Mouse (Mus musculus) neural tube, embryonic 12.5 days (tissue): ENCODE measurements around the gene Ralbp1. TPM values are rescaled to one million over a fixed set of nuclear protein-coding genes. Genes with fewer than 3 reads are reported as not detected.

Source experiments
- ATAC-seq: fragments of 200-750 bp; cut with Nextera tagmentation; 2 replicates; pipeline ENCODE4 v1.8.0; 2017; ENCODE audit warnings: low read depth, mild to moderate bottlenecking, moderate TSS enrichment, moderate library complexity; ENCODE audit not compliant: low FRiP score
- H3K27ac ChIP-seq: fragments of 300-500 bp; sonication (generic); 2 replicates; pipeline ENCODE4 v1.5.1; 2016
- H3K27me3 ChIP-seq: fragments of 300-500 bp; sonication (generic); replicated peaks from 2 replicates; pipeline ENCODE4 v1.6.1; 2016; ENCODE audit warnings: mild to moderate bottlenecking
- H3K36me3 ChIP-seq: fragments of 300-500 bp; sonication (generic); 2 replicates; pipeline ENCODE4 v1.6.1; 2016; ENCODE audit warnings: mild to moderate bottlenecking
- H3K4me1 ChIP-seq: fragments of 300-500 bp; sonication (generic); 2 replicates; pipeline ENCODE4 v1.6.1; 2016
- H3K4me2 ChIP-seq: fragments of 300-500 bp; sonication (generic); replicated peaks from 2 replicates; pipeline ENCODE4 v1.6.1; 2016; ENCODE audit warnings: mild to moderate bottlenecking
- H3K4me3 ChIP-seq: fragments of 300-500 bp; sonication (generic); 2 replicates; pipeline ENCODE4 v1.5.1; 2016
- H3K9ac ChIP-seq: fragments of 300-500 bp; sonication (generic); 2 replicates; pipeline ENCODE4 v1.6.1; 2016; ENCODE audit warnings: mild to moderate bottlenecking
- H3K9me3 ChIP-seq: fragments of 300-500 bp; sonication (generic); 2 replicates; pipeline ENCODE4 v1.6.1; 2016; ENCODE audit warnings: mild to moderate bottlenecking
- WGBS: fragments of 180-500 bp; shearing (Covaris S2); methylation state at CpG from one replicate; pipeline ENCODE4 v1.1.7; 2016; 5-methylcytosine and 5-hydroxymethylcytosine counted together
- polyA plus RNA-seq: library from polyadenylated mRNA; unstranded; fragments of >200 nt; fragmentation: Nextera tagmentation; extraction: Ambion mirVana; gene quantifications from 2 replicates; pipeline ENCODE4 v1.2.1, GENCODE M21; 2016

The Ralbp1 gene
- polyA plus RNA-seq, 1 experiment from 2014 or later, result 53.0 TPM

DNA sequence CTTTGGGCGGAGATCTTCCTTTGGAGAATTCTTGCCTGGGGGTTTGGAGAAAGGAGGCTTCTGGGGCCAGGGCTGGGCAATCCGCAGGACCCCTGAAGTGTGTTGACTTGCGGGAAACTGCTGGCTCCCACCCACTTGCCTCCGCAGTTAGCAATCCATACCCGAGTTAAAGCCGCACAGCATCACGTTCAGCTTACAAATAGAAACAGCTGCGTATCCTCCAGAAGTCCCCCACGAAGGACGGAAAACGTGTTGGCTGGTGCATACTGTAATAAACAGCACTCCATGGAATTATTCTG lies 251 bp downstream of the Ralbp1 start:
- H3K36me3 ChIP-seq, result no peaks in the 10 kb centered on the region
- H3K9me3 ChIP-seq, result no peaks in the 10 kb centered on the region
- peak overlapping the region; percentile 60 for H3K9ac ChIP-seq
- H3K4me1 ChIP-seq, result peaks cover 30% of the 10 kb centered on the region
- no peak for ATAC-seq
- H3K27ac ChIP-seq, result peak overlapping the region; percentile 93
- WGBS, result 0% methylated on average over 11 of the region's 11 CpGs
- H3K27me3 ChIP-seq, result no peaks in the 10 kb centered on the region
- peak overlapping the region; percentile 97 for H3K4me2 ChIP-seq
- H3K4me3 ChIP-seq, result peak overlapping the region; percentile 91

DNA sequence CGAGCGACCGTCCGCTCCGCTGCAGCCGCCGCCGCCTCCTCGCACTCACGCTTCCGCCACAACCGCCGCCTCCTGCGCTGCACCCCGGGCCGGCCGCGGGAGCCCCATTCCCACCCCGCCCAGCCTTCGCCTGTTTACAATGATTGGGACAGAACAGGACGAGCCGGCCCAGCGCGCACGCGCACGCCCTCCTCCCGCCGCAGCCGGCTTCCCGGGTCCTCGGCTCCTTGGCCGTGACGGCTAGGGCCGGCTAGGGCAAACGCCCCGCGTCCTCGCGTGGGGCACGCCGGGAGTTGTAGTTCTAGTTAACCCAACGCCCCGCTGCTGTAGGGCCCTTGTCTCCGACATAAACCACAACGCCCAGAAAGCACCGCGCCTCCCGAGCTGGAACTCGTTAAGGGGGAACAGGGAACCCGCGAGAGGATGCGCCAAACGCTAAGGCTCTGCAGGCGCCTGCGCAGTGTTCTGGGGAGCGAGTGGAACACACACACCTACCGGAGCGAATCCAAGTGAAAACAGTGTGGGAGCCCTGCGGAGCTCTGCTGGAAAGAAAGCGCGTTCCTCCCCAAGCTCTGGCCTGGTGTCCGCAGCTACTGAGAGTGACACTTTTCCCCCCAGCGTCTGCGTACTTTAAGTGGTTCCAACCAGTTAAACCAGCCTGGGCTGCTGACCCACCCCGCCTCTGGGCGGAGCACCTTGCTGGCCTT lies 754 bp downstream of the Ralbp1 start:
- Histone ChIP-seq H3K36me3 (no peaks in the 10 kb centered on the region), H3K4me2 (peak overlapping the region; percentile 97), H3K27me3 (no peaks in the 10 kb centered on the region), H3K27ac (peak overlapping the region; percentile 93), H3K4me1 (peaks cover 30% of the 10 kb centered on the region), H3K4me3 (peak overlapping the region; percentile 91), H3K9ac (peak overlapping the region; percentile 92), H3K9me3 (no peaks in the 10 kb centered on the region)
- under 1% methylated on average over 62 of the region's 67 CpGs for WGBS
- peak; percentile 99 for ATAC-seq

DNA sequence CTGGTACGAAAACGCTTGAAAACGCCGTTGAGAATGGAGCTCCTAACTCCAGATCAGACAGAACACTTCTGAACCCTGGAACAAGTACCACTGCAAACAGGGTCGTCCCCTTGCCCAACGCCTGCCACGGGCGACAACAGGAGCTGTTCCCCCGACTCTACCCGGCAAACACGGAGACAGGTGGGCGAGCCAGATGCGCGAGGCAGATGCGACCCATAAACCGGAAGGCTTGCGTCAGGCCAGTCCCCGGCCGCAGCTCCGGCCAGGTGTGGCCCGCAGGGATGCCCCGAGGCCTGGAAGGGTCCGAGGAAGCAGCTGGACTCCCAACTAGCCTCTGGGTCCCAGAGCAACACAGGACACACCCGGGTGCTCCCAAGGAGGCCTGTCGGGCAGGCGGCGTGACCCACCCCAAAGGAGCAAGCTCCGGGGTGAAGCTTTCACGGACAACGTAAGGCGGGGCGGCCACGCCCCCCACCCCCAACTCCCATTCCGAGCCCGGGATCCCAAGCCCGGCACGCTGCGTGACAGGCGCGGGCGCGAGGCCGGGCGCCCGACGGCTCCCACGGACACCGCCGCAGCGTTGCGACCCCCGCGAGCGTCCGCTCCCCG lies 1.4 kb downstream of the Ralbp1 start:
- peak overlapping the region; percentile 97 for H3K4me2 ChIP-seq
- H3K4me3 ChIP-seq, result peak overlapping the region; percentile 91
- ATAC-seq, result peak; percentile 31
- H3K4me1 ChIP-seq, result peaks cover 30% of the 10 kb centered on the region
- WGBS, result 1% methylated on average over 53 of the region's 56 CpGs
- H3K9me3 ChIP-seq, result no peaks in the 10 kb centered on the region
- H3K27ac ChIP-seq, result peak overlapping the region; percentile 80
- H3K36me3 ChIP-seq, result no peaks in the 10 kb centered on the region
- peak overlapping the region; percentile 92 for H3K9ac ChIP-seq
- no peaks in the 10 kb centered on the region for H3K27me3 ChIP-seq

DNA sequence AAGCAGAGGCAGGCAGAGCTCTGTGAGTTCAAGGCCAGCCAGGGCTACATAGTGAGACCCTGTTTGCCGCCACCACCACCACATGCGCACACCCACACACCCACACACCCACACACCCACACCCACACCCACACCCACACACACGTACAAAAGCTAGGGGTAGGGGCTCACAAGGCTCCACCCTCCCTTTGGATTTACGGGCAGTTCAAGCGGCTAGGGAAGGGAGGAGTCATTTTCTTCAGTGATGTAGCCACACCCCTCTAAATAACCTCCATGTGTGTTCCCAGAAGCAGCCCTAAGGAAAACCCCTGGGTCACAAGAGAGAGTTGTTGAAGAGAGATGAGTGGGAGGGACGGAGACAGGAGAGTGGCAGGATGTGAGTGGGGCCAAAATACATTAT lies 8.6 kb downstream of the Ralbp1 start:
- H3K9me3 ChIP-seq, result no peaks in the 10 kb centered on the region
- H3K27me3 ChIP-seq, result no peaks in the 10 kb centered on the region
- no peak overlapping the region for H3K4me2 ChIP-seq
- no peak for ATAC-seq
- H3K9ac ChIP-seq, result no peak overlapping the region
- no peaks in the 10 kb centered on the region for H3K36me3 ChIP-seq
- 65% methylated on average over 6 of the region's 6 CpGs for WGBS
- no peak overlapping the region for H3K4me3 ChIP-seq
- no peak overlapping the region for H3K27ac ChIP-seq
- H3K4me1 ChIP-seq, result peaks cover 7% of the 10 kb centered on the region; the same call in 1 of the 2 replicates

DNA sequence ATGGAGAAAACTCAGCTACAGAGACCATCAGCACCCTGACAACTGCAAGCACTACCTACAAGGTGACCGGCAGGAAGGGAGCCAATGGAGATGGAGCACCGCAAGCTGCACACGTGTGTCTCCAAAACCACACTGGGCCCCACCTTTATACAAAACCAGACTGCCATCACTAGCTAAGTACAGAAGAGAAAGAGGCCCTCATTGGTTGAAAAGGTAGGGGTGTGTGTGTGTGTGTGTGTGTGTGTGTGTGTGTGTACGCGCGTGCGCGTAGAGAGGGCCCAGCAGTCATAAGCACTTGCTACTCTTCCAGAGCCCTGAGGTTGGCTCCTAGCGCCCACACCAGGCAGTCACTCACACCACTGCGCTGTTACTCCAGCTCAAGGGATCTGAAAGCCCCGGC lies 11.8 kb downstream of the Ralbp1 start:
- 93% methylated on average over 8 of the region's 11 CpGs for WGBS
- Histone ChIP-seq H3K9me3 (no peaks in the 10 kb centered on the region), H3K36me3 (no peaks in the 10 kb centered on the region), H3K4me2 (no peak overlapping the region), H3K9ac (no peak overlapping the region), H3K27me3 (no peaks in the 10 kb centered on the region), H3K27ac (no peak overlapping the region), H3K4me1 (peaks cover 9% of the 10 kb centered on the region; the same call in 1 of the 2 replicates), H3K4me3 (no peak overlapping the region)
- ATAC-seq, result no peak

DNA sequence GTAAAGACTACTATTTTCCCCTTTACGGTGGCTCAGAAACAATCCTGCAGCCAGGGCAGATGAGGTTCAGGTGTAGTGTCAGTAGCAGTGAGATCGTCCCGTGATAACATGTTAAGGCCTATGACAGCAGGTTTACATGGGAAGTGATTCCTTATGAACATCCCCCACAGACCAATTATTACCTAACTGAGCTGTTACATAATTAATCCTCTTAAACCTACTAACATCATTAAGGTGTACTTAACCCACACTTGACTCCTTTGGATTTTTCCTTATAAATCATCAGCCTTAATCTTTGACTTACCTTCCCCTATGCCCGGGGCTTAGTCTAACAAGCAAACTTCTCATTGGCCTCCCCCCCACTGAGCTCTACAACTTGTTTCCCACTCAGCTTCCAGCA lies 12.4 kb downstream of the Ralbp1 start:
- ATAC-seq, result no peak
- Histone ChIP-seq H3K36me3 (no peaks in the 10 kb centered on the region), H3K9ac (no peak overlapping the region), H3K27ac (no peak overlapping the region), H3K9me3 (no peaks in the 10 kb centered on the region), H3K4me2 (no peak overlapping the region), H3K4me1 (peaks cover 9% of the 10 kb centered on the region; the same call in 1 of the 2 replicates), H3K27me3 (no peaks in the 10 kb centered on the region), H3K4me3 (no peak overlapping the region)
- WGBS, result 83% methylated on average over 4 of the region's 4 CpGs

DNA sequence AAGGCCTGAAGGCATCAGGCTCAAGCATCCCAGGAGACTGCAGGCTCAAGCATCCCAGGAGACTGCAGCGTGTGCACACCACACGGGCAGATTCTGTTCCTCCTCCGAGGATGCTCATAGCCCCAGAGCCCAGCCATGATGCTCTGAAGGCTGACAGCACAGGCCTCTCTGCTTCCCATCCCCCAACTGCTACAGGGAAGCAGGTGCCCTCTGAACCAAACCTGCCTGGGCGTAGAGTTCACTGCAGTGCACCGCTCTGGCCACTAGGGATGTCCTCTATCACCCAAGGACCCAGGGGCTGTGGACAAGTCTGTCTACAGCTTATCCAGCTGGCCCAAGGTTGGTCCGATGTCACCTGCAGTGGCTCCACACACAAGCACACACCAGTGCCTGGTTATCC lies 12.9 kb downstream of the Ralbp1 start:
- ATAC-seq, result peak; percentile 55; the same call in 1 of the 2 replicates
- H3K9me3 ChIP-seq, result no peaks in the 10 kb centered on the region
- no peak overlapping the region for H3K4me3 ChIP-seq
- 29% methylated on average over 6 of the region's 6 CpGs for WGBS
- H3K9ac ChIP-seq, result no peak overlapping the region
- H3K36me3 ChIP-seq, result no peaks in the 10 kb centered on the region
- H3K27me3 ChIP-seq, result no peaks in the 10 kb centered on the region
- H3K27ac ChIP-seq, result no peak overlapping the region
- no peak overlapping the region for H3K4me2 ChIP-seq
- peaks cover 9% of the 10 kb centered on the region; the same call in 1 of the 2 replicates for H3K4me1 ChIP-seq

DNA sequence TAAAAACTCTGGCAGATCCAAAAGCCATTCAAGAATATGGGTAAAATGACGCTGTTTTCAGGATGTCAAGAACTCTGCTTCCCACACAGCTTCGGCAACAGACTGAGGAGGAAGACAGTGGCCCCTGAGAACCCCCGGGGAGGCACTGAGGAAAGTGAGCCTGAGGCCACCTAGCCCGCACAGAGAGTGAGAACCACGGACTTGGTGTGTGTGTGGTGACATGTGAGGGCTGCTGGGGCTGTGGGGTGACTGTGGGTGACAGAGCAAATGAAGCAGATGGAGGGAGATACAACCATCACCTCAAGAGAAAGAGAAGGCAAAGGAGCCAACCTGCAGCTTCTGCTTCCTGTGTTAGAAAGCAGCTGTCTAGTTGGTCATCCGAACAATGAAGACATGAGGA lies 13.5 kb downstream of the Ralbp1 start:
- WGBS, result 66% methylated on average over 6 of the region's 6 CpGs
- H3K27ac ChIP-seq, result no peak overlapping the region
- no peak overlapping the region for H3K9ac ChIP-seq
- H3K9me3 ChIP-seq, result no peaks in the 10 kb centered on the region
- H3K4me2 ChIP-seq, result no peak overlapping the region
- peaks cover 9% of the 10 kb centered on the region; the same call in 1 of the 2 replicates for H3K4me1 ChIP-seq
- no peaks in the 10 kb centered on the region for H3K27me3 ChIP-seq
- no peak for ATAC-seq
- no peak overlapping the region for H3K4me3 ChIP-seq
- 0 out of 2 replicates have a peak, but pooled peaks cover 6% of the 10 kb centered on the region for H3K36me3 ChIP-seq

DNA sequence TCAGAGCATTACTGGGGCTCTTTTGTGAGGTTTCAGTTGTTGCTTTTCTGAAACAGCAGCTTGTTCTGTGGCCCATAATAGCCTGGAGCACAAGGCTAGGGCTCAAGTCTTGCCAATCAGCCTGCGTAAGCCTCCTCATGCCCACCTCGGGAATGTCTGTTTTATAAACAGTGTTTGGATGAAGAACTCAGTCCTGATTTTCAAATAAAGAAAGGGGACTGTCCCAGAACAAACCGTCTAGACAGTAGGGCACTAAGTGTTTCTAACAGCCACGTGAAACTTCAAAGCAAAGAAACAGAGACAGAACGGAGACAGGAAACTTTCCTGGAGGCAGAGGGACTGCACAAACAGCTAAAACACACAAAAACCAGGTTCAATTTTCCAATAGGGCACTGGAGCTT lies 14.0 kb downstream of the Ralbp1 start:
- Histone ChIP-seq H3K4me2 (no peak overlapping the region), H3K4me1 (peaks cover 9% of the 10 kb centered on the region; the same call in 1 of the 2 replicates), H3K4me3 (no peak overlapping the region), H3K27ac (no peak overlapping the region), H3K27me3 (no peaks in the 10 kb centered on the region), H3K9ac (no peak overlapping the region), H3K36me3 (peaks cover 6% of the 10 kb centered on the region; the same call in 1 of the 2 replicates), H3K9me3 (no peaks in the 10 kb centered on the region)
- 47% methylated on average over 5 of the region's 5 CpGs for WGBS
- ATAC-seq, result no peak

DNA sequence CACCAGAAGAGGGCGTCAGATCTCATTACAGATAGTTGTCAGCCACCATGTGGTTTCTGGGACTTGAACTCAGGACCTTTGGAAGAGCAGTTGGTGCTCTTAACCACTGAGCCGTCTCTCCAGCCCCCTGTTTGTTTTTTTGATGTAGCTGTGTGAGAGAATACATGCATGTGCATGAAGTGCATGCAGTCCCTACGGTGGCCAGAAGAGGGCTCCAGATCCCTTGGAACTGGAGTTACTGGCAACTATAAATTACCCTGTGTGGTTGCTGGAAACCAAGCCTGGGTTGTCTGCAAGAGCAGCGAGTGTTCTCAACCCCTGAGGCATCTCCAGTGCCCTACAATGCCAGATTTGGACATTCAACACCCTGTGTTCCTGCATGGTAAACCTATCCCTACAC lies 15.5 kb downstream of the Ralbp1 start:
- Histone ChIP-seq H3K27ac (no peak overlapping the region), H3K4me2 (no peak overlapping the region), H3K9ac (no peak overlapping the region), H3K36me3 (peaks cover 10% of the 10 kb centered on the region), H3K27me3 (no peaks in the 10 kb centered on the region), H3K4me3 (no peak overlapping the region), H3K4me1 (peaks cover 9% of the 10 kb centered on the region; the same call in 1 of the 2 replicates), H3K9me3 (no peaks in the 10 kb centered on the region)
- ATAC-seq, result no peak
- WGBS, result 46% methylated on average over 4 of the region's 4 CpGs

DNA sequence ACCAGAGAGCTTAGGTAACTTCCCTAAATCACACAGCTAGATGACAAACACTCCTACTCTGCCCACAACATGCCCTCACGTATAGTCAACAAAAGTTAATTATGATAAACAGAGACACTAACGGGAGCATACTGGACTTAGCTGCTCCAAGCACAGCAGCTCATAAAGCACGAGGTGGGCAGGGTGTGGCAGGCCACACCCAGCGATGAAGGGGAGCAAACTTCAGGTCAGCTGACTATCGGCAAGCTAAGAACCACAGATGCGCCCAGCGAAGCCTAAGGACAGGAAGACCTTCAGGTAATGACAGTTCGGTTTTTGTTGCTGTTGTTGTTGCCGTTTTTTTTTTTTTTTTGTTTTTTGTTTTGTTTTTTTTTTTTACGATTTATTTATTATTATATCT lies 15.9 kb downstream of the Ralbp1 start:
- no peak for ATAC-seq
- H3K4me3 ChIP-seq, result no peak overlapping the region
- H3K9ac ChIP-seq, result no peak overlapping the region
- no peaks in the 10 kb centered on the region for H3K27me3 ChIP-seq
- peaks cover 10% of the 10 kb centered on the region for H3K36me3 ChIP-seq
- no peaks in the 10 kb centered on the region for H3K9me3 ChIP-seq
- H3K27ac ChIP-seq, result no peak overlapping the region
- no peak overlapping the region for H3K4me2 ChIP-seq
- peaks cover 9% of the 10 kb centered on the region; the same call in 1 of the 2 replicates for H3K4me1 ChIP-seq
- WGBS, result 87% methylated on average over 10 of the region's 10 CpGs

DNA sequence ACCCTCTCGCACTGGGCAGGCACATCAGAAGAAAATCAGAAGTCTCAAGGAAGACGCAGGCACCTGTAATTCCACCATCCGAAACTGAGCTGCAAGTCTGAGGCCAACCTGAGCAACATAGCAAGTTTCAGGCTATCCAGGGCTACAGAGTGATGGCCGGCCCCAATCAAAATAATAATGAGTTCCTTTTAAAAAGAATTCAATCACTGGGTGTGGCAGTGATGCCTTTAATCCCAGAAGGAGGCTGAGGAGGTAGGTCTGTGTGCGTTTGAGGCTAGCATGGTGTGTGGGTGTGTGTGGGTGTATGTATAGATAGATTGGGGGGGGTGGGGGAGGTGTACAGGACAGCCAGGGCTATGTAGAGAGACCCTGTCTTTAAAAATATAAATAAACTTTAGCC lies 17.6 kb downstream of the Ralbp1 start:
- no peaks in the 10 kb centered on the region for H3K27me3 ChIP-seq
- no peak overlapping the region for H3K4me2 ChIP-seq
- H3K27ac ChIP-seq, result no peak overlapping the region
- H3K36me3 ChIP-seq, result peaks cover 16% of the 10 kb centered on the region
- no peak overlapping the region for H3K9ac ChIP-seq
- H3K9me3 ChIP-seq, result no peaks in the 10 kb centered on the region
- WGBS, result 88% methylated on average over 5 of the region's 5 CpGs
- ATAC-seq, result no peak
- H3K4me1 ChIP-seq, result peaks cover 9% of the 10 kb centered on the region; the same call in 1 of the 2 replicates
- H3K4me3 ChIP-seq, result no peak overlapping the region

DNA sequence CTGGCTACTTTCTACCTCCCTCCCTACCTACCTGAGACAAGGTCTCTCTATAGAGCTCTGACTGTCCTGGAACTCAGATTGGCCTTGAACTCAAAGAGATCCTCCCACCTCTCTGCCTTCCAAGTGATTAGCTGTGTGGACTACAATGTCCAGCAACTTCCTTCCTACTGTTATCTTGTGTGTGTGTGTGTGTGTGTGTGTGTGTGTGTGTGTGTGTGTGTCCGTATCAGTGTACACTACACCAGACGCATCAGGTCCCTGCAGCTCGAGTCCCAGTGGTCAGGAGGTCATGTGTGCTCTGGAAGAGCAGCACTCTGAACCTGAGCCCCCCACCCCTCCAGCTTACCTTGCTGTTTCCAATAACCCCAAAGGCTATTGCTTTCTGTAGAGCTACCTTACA lies 19.4 kb downstream of the Ralbp1 start:
- no peak overlapping the region for H3K4me2 ChIP-seq
- no peaks in the 10 kb centered on the region for H3K27me3 ChIP-seq
- no peaks in the 10 kb centered on the region for H3K4me1 ChIP-seq
- no peak overlapping the region for H3K4me3 ChIP-seq
- no peaks in the 10 kb centered on the region for H3K9me3 ChIP-seq
- ATAC-seq, result no peak
- peaks cover 16% of the 10 kb centered on the region for H3K36me3 ChIP-seq
- H3K9ac ChIP-seq, result no peak overlapping the region
- no peak overlapping the region for H3K27ac ChIP-seq
- 86% methylated on average over 3 of the region's 3 CpGs for WGBS
